Mouse (Mus musculus): Measurements from ENCODE around the gene Mchr1.
A peak's percentile ranks its signal among the peaks of the same experiment; 100 is the strongest.
"Not testable (repeated sequence)": the region's sequence is repeated elsewhere in the genome, so short reads cannot be mapped to it uniquely, and the experiment has no call there.

The Mchr1 gene

GRCm38 (mm10) chr15:81235086-81235920, at the start of gene Mchr1:
TSS of gene Mchr1 (plus strand) at chr15:81235499.
- DNase-seq (ENCODE audit: low read depth): no peak

GRCm38 (mm10) chr15:81189061-81189460, 46.2 kb upstream of the Mchr1 start:
- no peak for DNase-seq (ENCODE audit: low read depth)

- DNase-seq (ENCODE audit: low read depth): no peak
Observed at GRCm38 (mm10) chr15:81190011-81190629, 45.2 kb upstream of the Mchr1 start.

- peak; percentile 98 for DNase-seq (ENCODE audit: low read depth)
Observed at GRCm38 (mm10) chr15:81190630-81191178, 44.6 kb upstream of the Mchr1 start, which contains the start of gene Mrtfa. TSS of gene Mrtfa (minus strand) at chr15:81190757.

- no peak for DNase-seq (ENCODE audit: low read depth)
Observed at GRCm38 (mm10) chr15:81191303-81191702, 44.0 kb upstream of the Mchr1 start.

GRCm38 (mm10) chr15:81192316-81192715, 43.0 kb upstream of the Mchr1 start:
- no peak for DNase-seq (ENCODE audit: low read depth)

GRCm38 (mm10) chr15:81192858-81193257, 42.4 kb upstream of the Mchr1 start:
- DNase-seq (ENCODE audit: low read depth): no peak

GRCm38 (mm10) chr15:81194791-81195190, 40.5 kb upstream of the Mchr1 start:
- DNase-seq (ENCODE audit: low read depth): no peak

GRCm38 (mm10) chr15:81195447-81195846, 39.9 kb upstream of the Mchr1 start:
- DNase-seq (ENCODE audit: low read depth): no peak

GRCm38 (mm10) chr15:81197197-81197596, 38.1 kb upstream of the Mchr1 start:
- DNase-seq (ENCODE audit: low read depth): no peak

- no peak for DNase-seq (ENCODE audit: low read depth)
Observed at GRCm38 (mm10) chr15:81198447-81198846, 36.9 kb upstream of the Mchr1 start.

GRCm38 (mm10) chr15:81199372-81199959, 35.8 kb upstream of the Mchr1 start:
- peak; percentile 81 for DNase-seq (ENCODE audit: low read depth)

- DNase-seq (ENCODE audit: low read depth): no peak
Observed at GRCm38 (mm10) chr15:81202462-81202861, 32.8 kb upstream of the Mchr1 start.

GRCm38 (mm10) chr15:81210496-81210895, 24.8 kb upstream of the Mchr1 start:
- DNase-seq (ENCODE audit: low read depth): no peak

- DNase-seq (ENCODE audit: low read depth): no peak
Observed at GRCm38 (mm10) chr15:81212976-81213375, 22.3 kb upstream of the Mchr1 start.

GRCm38 (mm10) chr15:81216906-81217653, 18.2 kb upstream of the Mchr1 start:
- no peak for DNase-seq (ENCODE audit: low read depth)

- no peak for DNase-seq (ENCODE audit: low read depth)
Observed at GRCm38 (mm10) chr15:81219054-81219453, 16.2 kb upstream of the Mchr1 start.

- not testable (repeated sequence) for DNase-seq (ENCODE audit: low read depth)
Observed at GRCm38 (mm10) chr15:81220051-81220450, 15.2 kb upstream of the Mchr1 start.

- DNase-seq (ENCODE audit: low read depth): no peak
Observed at GRCm38 (mm10) chr15:81221446-81221845, 13.9 kb upstream of the Mchr1 start.

- DNase-seq (ENCODE audit: low read depth): no peak
Observed at GRCm38 (mm10) chr15:81225016-81225415, 10.3 kb upstream of the Mchr1 start.

GRCm38 (mm10) chr15:81225732-81226131, 9.6 kb upstream of the Mchr1 start:
- DNase-seq (ENCODE audit: low read depth): no peak

GRCm38 (mm10) chr15:81226796-81227195, 8.5 kb upstream of the Mchr1 start:
- no peak for DNase-seq (ENCODE audit: low read depth)
